Mouse (Mus musculus) urinary bladder, adult 2 months (tissue): ENCODE data around the gene Ccdc65. TPM values are rescaled to one million over a fixed set of nuclear protein-coding genes. Genes with fewer than 3 reads are reported as not detected.

Source experiments
- DNase-seq: peaks from one replicate; pipeline ENCODE4 v3.0.0; 2022; ENCODE audit warnings: low spot score
- polyA plus RNA-seq: library from polyadenylated mRNA; depleted of rRNA; stranded (reverse); fragments of >200 nt; gene quantifications from 2 replicates; pipeline ENCODE4 v1.2.3, GENCODE M21; 2012; rRNA removed

Gene Ccdc65
- polyA plus RNA-seq, result 3.1 and 4.5 TPM in 2 replicates

GRCm38 (mm10) chr15:98707766-98708372 lies at the start of gene Ccdc65:
TSS of gene Ccdc65 (plus strand) at chr15:98708207.
- peak; percentile 62 for DNase-seq

- DNase-seq, result no peak
These were observed 45.8 kb upstream of the Ccdc65 start for GRCm38 (mm10) chr15:98662198-98662566.

- DNase-seq, result peak; percentile 85
These were observed 45.2 kb upstream of the Ccdc65 start, which contains the start of gene Ddx23 for GRCm38 (mm10) chr15:98662567-98663545. TSS of gene Ddx23 (minus strand) at chr15:98662894.

- DNase-seq, result no peak
These were observed 43.7 kb upstream of the Ccdc65 start for GRCm38 (mm10) chr15:98664042-98664907.

- no peak for DNase-seq
These were observed 35.4 kb upstream of the Ccdc65 start for GRCm38 (mm10) chr15:98672592-98672991.

GRCm38 (mm10) chr15:98673732-98674131 lies 34.3 kb upstream of the Ccdc65 start:
- no peak for DNase-seq

- DNase-seq, result no peak
These were observed 33.6 kb upstream of the Ccdc65 start for GRCm38 (mm10) chr15:98674284-98674993.

- DNase-seq, result no peak
These were observed 32.9 kb upstream of the Ccdc65 start for GRCm38 (mm10) chr15:98674994-98675545.

GRCm38 (mm10) chr15:98675634-98676250 lies 32.3 kb upstream of the Ccdc65 start:
- DNase-seq, result no peak

GRCm38 (mm10) chr15:98676471-98676870 lies 31.5 kb upstream of the Ccdc65 start:
- DNase-seq, result no peak

- DNase-seq, result peak; percentile 59
These were observed 30.9 kb upstream of the Ccdc65 start, which contains the start of gene Rnd1 for GRCm38 (mm10) chr15:98676940-98677728. TSS of gene Rnd1 (minus strand) at chr15:98677461.

GRCm38 (mm10) chr15:98677977-98678376 lies 30.0 kb upstream of the Ccdc65 start:
- no peak for DNase-seq

GRCm38 (mm10) chr15:98680660-98681059 lies 27.3 kb upstream of the Ccdc65 start:
- DNase-seq, result no peak

GRCm38 (mm10) chr15:98681633-98682032 lies 26.4 kb upstream of the Ccdc65 start:
- no peak for DNase-seq

- no peak for DNase-seq
These were observed 24.8 kb upstream of the Ccdc65 start for GRCm38 (mm10) chr15:98683177-98683576.

GRCm38 (mm10) chr15:98683746-98684145 lies 24.3 kb upstream of the Ccdc65 start:
- no peak for DNase-seq

- no peak for DNase-seq
These were observed 22.1 kb upstream of the Ccdc65 start for GRCm38 (mm10) chr15:98685926-98686325.

GRCm38 (mm10) chr15:98689682-98690081 lies 18.3 kb upstream of the Ccdc65 start:
- DNase-seq, result no peak

- DNase-seq, result no peak
These were observed 16.4 kb upstream of the Ccdc65 start for GRCm38 (mm10) chr15:98691486-98692147.
